Mouse (Mus musculus) E14TG2a.4 (cell line): Measurements from ENCODE around the gene Olfr699.

Experiments
- CTCF ChIP-seq: conservative IDR thresholded peaks from 2 replicates; pipeline ENCODE4 v1.5.1; 2014; ENCODE audit warnings: low read length
- NANOG ChIP-seq: IDR thresholded peaks from 2 replicates; pipeline ENCODE4 v1.6.1; 2014; ENCODE audit warnings: borderline replicate concordance, low read length, mixed read lengths
- POU5F1 ChIP-seq: IDR thresholded peaks from 2 replicates; pipeline ENCODE4 v1.6.1; 2014; ENCODE audit warnings: low read length, borderline replicate concordance

- TF ChIP-seq CTCF (no peak), POU5F1 (no peak), NANOG (no peak)
Measured at GRCm38 (mm10) chr7:106793098-106793497, at the start of gene Olfr699.
